Mouse (Mus musculus) thymus, postnatal 36 days (tissue): Measurements from ENCODE around the gene Vinac1.

Source experiments
- DNase-seq, 2 experiments: peaks; one replicate each; pipeline ENCODE4 v3.0.0; 2022; ENCODE audit warnings: mixed read lengths in 2 of 2

The Vinac1 gene

GRCm38 (mm10) chr2:129047811-129048210 lies at the start of gene Vinac1:
Gene Vinac1, minus strand, starts transcription at chr2:129048172.
- no peak for DNase-seq

GRCm38 (mm10) chr2:129093926-129094724 lies 46.2 kb upstream of the Vinac1 start:
- no peak for DNase-seq

GRCm38 (mm10) chr2:129092810-129093209 lies 44.8 kb upstream of the Vinac1 start:
- DNase-seq: no peak

- no peak for DNase-seq
Measured at GRCm38 (mm10) chr2:129090370-129090769, 42.4 kb upstream of the Vinac1 start.

GRCm38 (mm10) chr2:129087520-129087919 lies 39.5 kb upstream of the Vinac1 start:
- no peak for DNase-seq

GRCm38 (mm10) chr2:129084959-129085358 lies 37.0 kb upstream of the Vinac1 start:
- peak; percentile 21 for DNase-seq

- DNase-seq: no peak
Measured at GRCm38 (mm10) chr2:129083514-129083913, 35.5 kb upstream of the Vinac1 start.

- no peak for DNase-seq
Measured at GRCm38 (mm10) chr2:129081097-129081496, 33.1 kb upstream of the Vinac1 start.

- DNase-seq: no peak
Measured at GRCm38 (mm10) chr2:129079194-129079593, 31.2 kb upstream of the Vinac1 start.

GRCm38 (mm10) chr2:129078313-129078712 lies 30.3 kb upstream of the Vinac1 start:
- peak; percentile 36 to 44 for DNase-seq

- DNase-seq: no peak
Measured at GRCm38 (mm10) chr2:129070296-129070695, 22.3 kb upstream of the Vinac1 start.

- DNase-seq: peak; percentile 47 to 61
Measured at GRCm38 (mm10) chr2:129066326-129066725, 18.4 kb upstream of the Vinac1 start.

GRCm38 (mm10) chr2:129065437-129066282 lies 17.7 kb upstream of the Vinac1 start, which contains the start of gene Ttl:
Gene Ttl, plus strand, starts transcription at chr2:129065942.
- peak; percentile 80 to 82 for DNase-seq

GRCm38 (mm10) chr2:129061456-129062059 lies 13.6 kb upstream of the Vinac1 start:
- no peak for DNase-seq

- no peak for DNase-seq
Measured at GRCm38 (mm10) chr2:129057920-129058361, 10.0 kb upstream of the Vinac1 start.

- DNase-seq: no peak
Measured at GRCm38 (mm10) chr2:129057256-129057655, 9.3 kb upstream of the Vinac1 start.

- DNase-seq: peak; percentile 31 to 53
Measured at GRCm38 (mm10) chr2:129056597-129056996, 8.6 kb upstream of the Vinac1 start.

GRCm38 (mm10) chr2:129055741-129056140 lies 7.8 kb upstream of the Vinac1 start:
- no peak for DNase-seq

GRCm38 (mm10) chr2:129052451-129052983 lies 4.5 kb upstream of the Vinac1 start:
- DNase-seq: no peak

- DNase-seq: no peak
Measured at GRCm38 (mm10) chr2:129046846-129047196, 1.2 kb downstream of the Vinac1 start.

GRCm38 (mm10) chr2:129046172-129046845 lies 1.7 kb downstream of the Vinac1 start:
- no peak for DNase-seq

GRCm38 (mm10) chr2:129040567-129040966 lies 7.4 kb downstream of the Vinac1 start:
- DNase-seq: peak; percentile 23 to 42
